Mouse (Mus musculus): ENCODE results near the gene Igfbp6.
A peak's percentile ranks its signal among the peaks of the same experiment; 100 is the strongest.

Gene Igfbp6

GRCm38 (mm10) chr15:102175736-102176319 is 31.7 kb downstream of the Igfbp6 start:
- no peak for DNase-seq (ENCODE audit: low read depth)

GRCm38 (mm10) chr15:102176571-102177316 is 32.6 kb downstream of the Igfbp6 start:
- DNase-seq (ENCODE audit: low read depth), result no peak

- no peak for DNase-seq (ENCODE audit: low read depth)
Measured at GRCm38 (mm10) chr15:102177417-102177816, 33.3 kb downstream of the Igfbp6 start.

GRCm38 (mm10) chr15:102178279-102178678 is 34.1 kb downstream of the Igfbp6 start:
- peak; percentile 90 for DNase-seq (ENCODE audit: low read depth)

- no peak for DNase-seq (ENCODE audit: low read depth)
Measured at GRCm38 (mm10) chr15:102179106-102179505, 34.9 kb downstream of the Igfbp6 start.

GRCm38 (mm10) chr15:102179924-102180323 is 35.8 kb downstream of the Igfbp6 start:
- DNase-seq (ENCODE audit: low read depth), result no peak

GRCm38 (mm10) chr15:102183076-102183475 is 38.9 kb downstream of the Igfbp6 start:
- DNase-seq (ENCODE audit: low read depth), result no peak

GRCm38 (mm10) chr15:102186239-102186638 is 42.1 kb downstream of the Igfbp6 start:
- no peak for DNase-seq (ENCODE audit: low read depth)

- DNase-seq (ENCODE audit: low read depth), result no peak
Measured at GRCm38 (mm10) chr15:102188096-102188495, 43.9 kb downstream of the Igfbp6 start.

GRCm38 (mm10) chr15:102188883-102189282 is 44.7 kb downstream of the Igfbp6 start:
- DNase-seq (ENCODE audit: low read depth), result no peak

- no peak for DNase-seq (ENCODE audit: low read depth)
Measured at GRCm38 (mm10) chr15:102191699-102192098, 47.5 kb downstream of the Igfbp6 start.

- no peak for DNase-seq (ENCODE audit: low read depth)
Measured at GRCm38 (mm10) chr15:102192271-102192812, 48.2 kb downstream of the Igfbp6 start.

- no peak for DNase-seq (ENCODE audit: low read depth)
Measured at GRCm38 (mm10) chr15:102192820-102193386, 48.7 kb downstream of the Igfbp6 start.

GRCm38 (mm10) chr15:102193652-102194051 is 49.5 kb downstream of the Igfbp6 start:
- DNase-seq (ENCODE audit: low read depth), result no peak

- no peak for DNase-seq (ENCODE audit: low read depth)
Measured at GRCm38 (mm10) chr15:102194439-102194838, 50.3 kb downstream of the Igfbp6 start.

- no peak for DNase-seq (ENCODE audit: low read depth)
Measured at GRCm38 (mm10) chr15:102195373-102195772, 51.2 kb downstream of the Igfbp6 start.

- DNase-seq (ENCODE audit: low read depth), result no peak
Measured at GRCm38 (mm10) chr15:102198841-102199240, 54.7 kb downstream of the Igfbp6 start.

All from naive thymus-derived CD4-positive, alpha-beta T cell, adult 2 months (primary cell).